Mouse (Mus musculus): ENCODE data around the gene Qrfpr. TPM values are rescaled to one million over a fixed set of nuclear protein-coding genes. Genes with fewer than 3 reads are reported as not detected.

The Qrfpr gene
- not detected for polyA plus RNA-seq (2014; fragmentation: Illumina TruSeq; extraction: RNeasy Lipid Tissue Mini Kit (QIAGEN cat#74804); ENCODE audit: insufficient read depth, low read depth, low replicate concordance)

DNA sequence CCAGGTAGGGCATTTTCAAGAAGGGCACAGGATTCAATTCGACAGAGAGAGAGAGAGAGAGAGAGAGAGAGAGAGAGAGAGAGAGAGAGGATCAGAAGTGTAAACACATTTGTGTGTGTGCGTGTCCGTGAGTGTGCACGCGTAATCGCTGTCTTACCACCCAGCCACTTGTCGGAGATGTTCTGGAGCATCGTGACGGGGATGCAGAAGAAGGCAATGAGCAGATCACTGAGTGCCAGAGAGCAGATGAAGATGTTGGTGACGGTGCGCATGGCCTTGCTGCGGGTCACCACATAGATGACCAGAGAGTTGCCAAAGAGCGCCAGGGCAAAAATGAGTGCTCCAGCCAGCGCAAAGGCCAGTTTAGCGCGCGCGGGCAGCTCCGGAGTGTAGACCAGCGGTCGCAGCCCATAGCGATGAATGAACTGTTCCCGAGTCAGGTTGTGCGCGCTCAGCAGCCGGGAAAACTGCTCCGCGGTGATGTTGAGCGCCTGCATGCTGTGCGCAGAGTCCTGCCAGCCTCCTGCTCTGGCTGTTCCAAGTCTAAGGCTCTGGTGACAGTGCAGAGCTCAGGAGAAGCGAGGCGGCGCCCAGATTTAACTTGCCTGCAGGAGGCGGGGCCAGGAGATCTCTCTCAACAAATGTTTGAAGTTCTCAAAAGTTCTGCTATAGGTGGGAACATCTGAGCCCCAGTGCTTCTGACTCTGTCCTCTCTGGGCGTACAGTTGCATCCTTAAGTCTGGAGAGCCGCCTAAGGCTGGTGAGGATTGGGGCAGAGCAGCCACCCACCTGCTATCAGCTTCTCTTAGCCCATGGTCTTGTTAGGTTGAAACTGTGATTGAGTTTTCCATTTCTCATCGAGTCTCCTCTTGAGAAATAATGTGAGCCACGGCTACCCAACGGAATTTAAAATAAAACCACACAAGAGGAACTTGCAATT lies at the start of gene Qrfpr:
Qrfpr (minus strand) TSS at position 571 of the 940 bp plus-strand sequence.

DNA sequence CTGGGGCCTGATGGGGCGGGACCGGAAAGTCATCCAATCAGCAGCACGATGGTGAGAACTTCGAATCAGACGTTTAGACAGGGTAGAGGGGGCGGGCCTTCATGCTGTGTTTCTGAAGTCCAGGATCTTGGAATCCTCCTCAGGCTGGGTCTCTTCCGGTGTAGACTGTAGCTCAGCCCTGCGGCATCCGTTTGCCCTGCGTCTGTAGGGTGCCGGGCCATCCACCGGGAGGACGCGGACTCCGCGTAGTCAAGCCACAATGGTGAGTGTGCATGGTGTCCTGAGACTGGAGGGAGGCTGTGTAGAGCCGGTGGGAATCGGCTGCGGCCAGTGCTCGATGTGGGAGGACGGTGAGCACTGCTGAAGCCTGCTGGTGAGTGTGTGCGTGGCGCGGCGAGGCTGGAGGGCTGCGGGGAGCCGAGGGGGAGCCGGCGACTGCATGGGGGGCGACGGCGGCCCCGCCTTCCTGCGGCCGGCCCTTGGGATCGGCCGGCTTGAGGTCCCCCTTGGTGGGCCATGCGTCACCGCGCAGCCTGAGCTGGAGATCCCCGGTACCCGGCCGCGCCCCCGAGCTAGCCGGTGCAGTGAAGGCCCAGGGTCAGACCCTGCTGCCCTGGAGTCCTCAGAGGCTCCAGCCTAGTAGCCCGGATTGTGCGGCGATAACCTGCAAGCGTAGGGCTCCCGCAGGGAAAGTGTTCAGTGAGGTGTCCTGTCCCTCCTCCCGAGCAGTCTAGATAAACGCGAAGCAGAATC lies 71.0 kb downstream of the Qrfpr start, which contains the start of gene D3Ertd254e:
D3Ertd254e (plus strand) TSS at position 84 of the 753 bp plus-strand sequence.

Other genes with a start within 250 kb of the Qrfpr start
- 24.6 TPM for gene Mccc1, start 221.6 kb downstream of the Qrfpr start, polyA plus RNA-seq (2014; fragmentation: Illumina TruSeq; extraction: RNeasy Lipid Tissue Mini Kit (QIAGEN cat#74804); ENCODE audit: insufficient read depth, low read depth, low replicate concordance)
- not detected for gene Ccdc144b, start 168.8 kb downstream of the Qrfpr start, polyA plus RNA-seq (2014; fragmentation: Illumina TruSeq; extraction: RNeasy Lipid Tissue Mini Kit (QIAGEN cat#74804); ENCODE audit: insufficient read depth, low read depth, low replicate concordance)
- gene Acad9, start 156.3 kb downstream of the Qrfpr start, polyA plus RNA-seq (2014; fragmentation: Illumina TruSeq; extraction: RNeasy Lipid Tissue Mini Kit (QIAGEN cat#74804); ENCODE audit: insufficient read depth, low read depth, low replicate concordance): 19.9 TPM
- gene D3Ertd254e, start 71.3 kb downstream of the Qrfpr start, polyA plus RNA-seq (2014; fragmentation: Illumina TruSeq; extraction: RNeasy Lipid Tissue Mini Kit (QIAGEN cat#74804); ENCODE audit: insufficient read depth, low read depth, low replicate concordance): 1.8 TPM